Mouse (Mus musculus): Measurements from ENCODE around the gene Gm16485. TPM values are rescaled to one million over a fixed set of nuclear protein-coding genes. Genes with fewer than 3 reads are reported as not detected.

Gm16485 gene
- polyA plus RNA-seq (2012), result not detected in 2 replicates

GRCm38 (mm10) chr9:8971491-8971890 lies at the start of gene Gm16485:
Gene Gm16485 (plus strand): TSS chr9:8971791.
- TF ChIP-seq GATA1 (IDR thresholded peaks at IDR 0.05; ENCODE audit: low read length), result no peak

- TF ChIP-seq GATA1 (IDR thresholded peaks at IDR 0.05; ENCODE audit: low read length), result no peak
These were observed 44.0 kb upstream of the Gm16485 start for GRCm38 (mm10) chr9:8927561-8927960.

- no peak for TF ChIP-seq GATA1 (IDR thresholded peaks at IDR 0.05; ENCODE audit: low read length)
These were observed 33.8 kb upstream of the Gm16485 start for GRCm38 (mm10) chr9:8937753-8938152.

- no peak for TF ChIP-seq GATA1 (IDR thresholded peaks at IDR 0.05; ENCODE audit: low read length)
These were observed 18.3 kb upstream of the Gm16485 start for GRCm38 (mm10) chr9:8953306-8953705.

GRCm38 (mm10) chr9:8964512-8965133 lies 7.0 kb upstream of the Gm16485 start:
- TF ChIP-seq GATA1 (IDR thresholded peaks at IDR 0.05; ENCODE audit: low read length), result no peak

GRCm38 (mm10) chr9:8970240-8970639 lies 1.4 kb upstream of the Gm16485 start:
- no peak for TF ChIP-seq GATA1 (IDR thresholded peaks at IDR 0.05; ENCODE audit: low read length)

GRCm38 (mm10) chr9:8977775-8978174 lies 6.2 kb downstream of the Gm16485 start:
- TF ChIP-seq GATA1 (IDR thresholded peaks at IDR 0.05; ENCODE audit: low read length), result no peak

- TF ChIP-seq GATA1 (IDR thresholded peaks at IDR 0.05; ENCODE audit: low read length), result no peak
These were observed 10.7 kb downstream of the Gm16485 start for GRCm38 (mm10) chr9:8982315-8982714.

- TF ChIP-seq GATA1 (IDR thresholded peaks at IDR 0.05; ENCODE audit: low read length), result no peak
These were observed 24.9 kb downstream of the Gm16485 start for GRCm38 (mm10) chr9:8996494-8996893.

GRCm38 (mm10) chr9:9001170-9001569 lies 29.6 kb downstream of the Gm16485 start:
- no peak for TF ChIP-seq GATA1 (IDR thresholded peaks at IDR 0.05; ENCODE audit: low read length)

- TF ChIP-seq GATA1 (IDR thresholded peaks at IDR 0.05; ENCODE audit: low read length), result no peak
These were observed 43.5 kb downstream of the Gm16485 start for GRCm38 (mm10) chr9:9015108-9015507.

Other genes starting within 250 kb of the Gm16485 start
- not detected in 2 replicates for gene Pgr, start 72.0 kb upstream of the Gm16485 start, polyA plus RNA-seq (2012)